Mouse (Mus musculus): ENCODE data around the gene Tsc22d2. TPM values are rescaled to one million over a fixed set of nuclear protein-coding genes. Genes with fewer than 3 reads are reported as not detected.

Gene Tsc22d2
- polyA plus RNA-seq, 1 experiment from 2014 or later, result 12.8 TPM

DNA sequence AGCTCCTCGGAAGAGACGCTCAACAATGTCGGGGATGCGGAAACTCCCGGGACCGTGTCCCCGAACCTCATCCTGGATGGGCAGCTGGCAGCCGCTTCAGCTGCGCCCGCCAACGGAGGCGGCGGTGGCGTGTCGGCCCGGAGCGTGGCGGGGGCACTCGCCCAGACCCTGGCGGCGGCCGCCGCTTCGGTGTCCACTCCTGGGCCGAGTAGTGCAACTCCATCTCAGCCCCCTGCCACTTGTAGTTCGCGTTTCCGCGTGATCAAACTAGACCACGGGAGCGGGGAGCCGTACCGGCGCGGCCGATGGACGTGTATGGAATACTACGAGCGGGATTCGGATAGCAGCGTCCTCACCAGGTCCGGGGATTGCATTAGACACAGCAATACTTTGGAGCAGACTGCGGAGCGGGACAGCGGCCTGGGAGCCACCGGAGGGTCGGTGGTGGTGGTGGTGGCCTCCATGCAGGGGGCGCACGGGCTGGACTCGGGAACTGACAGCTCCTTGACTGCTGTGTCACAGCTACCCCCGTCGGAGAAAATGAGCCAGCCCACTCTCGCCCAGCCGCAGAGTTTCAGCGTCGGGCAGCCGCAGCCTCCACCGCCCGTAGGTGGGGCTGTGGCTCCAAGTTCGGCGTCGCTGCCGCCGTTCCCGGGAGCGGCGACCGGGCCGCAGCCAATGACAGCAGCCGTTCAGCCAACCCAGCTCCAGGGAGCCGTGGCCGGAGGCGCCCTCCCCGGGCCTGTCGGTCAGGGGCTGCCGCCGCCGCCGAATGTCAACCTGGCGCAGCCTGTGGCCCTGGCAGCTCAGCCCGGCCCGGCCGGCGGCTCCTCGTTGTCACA lies 1.6 kb downstream of the Tsc22d2 start:
- Histone ChIP-seq H3K4me2 (ENCODE audit: low read depth, low read length) (peak overlapping the region; percentile 95), H3K4me3 (ENCODE audit: low read depth, low read length) (peak overlapping the region; percentile 99), H3K27me3 (ENCODE audit: control insufficient read depth, insufficient read depth, low read length) (no peaks in the 10 kb centered on the region), H3K9ac (replicated peaks; ENCODE audit: low read length) (peak overlapping the region; percentile 96), H3K9me3 (replicated peaks; ENCODE audit: control insufficient read depth, low read length) (no peaks in the 10 kb centered on the region), H3K36me3 (replicated peaks; ENCODE audit: control insufficient read depth, insufficient read depth, low read depth, low read length) (no peaks in the 10 kb centered on the region), H3K4me1 (ENCODE audit: control insufficient read depth, insufficient read depth, low read length) (no peaks in the 10 kb centered on the region), H3K27ac (replicated peaks; ENCODE audit: low read depth, low read length) (peak overlapping the region; percentile 99)
- DNase-seq (ENCODE audit: low spot score) (peak; percentile 84), ATAC-seq (replicated peaks; ENCODE audit: insufficient number of reproducible peaks, low FRiP score, low TSS enrichment, low read depth) (peak; percentile 72)
- under 1% methylated on average over 84 of the region's 85 CpGs for WGBS

DNA sequence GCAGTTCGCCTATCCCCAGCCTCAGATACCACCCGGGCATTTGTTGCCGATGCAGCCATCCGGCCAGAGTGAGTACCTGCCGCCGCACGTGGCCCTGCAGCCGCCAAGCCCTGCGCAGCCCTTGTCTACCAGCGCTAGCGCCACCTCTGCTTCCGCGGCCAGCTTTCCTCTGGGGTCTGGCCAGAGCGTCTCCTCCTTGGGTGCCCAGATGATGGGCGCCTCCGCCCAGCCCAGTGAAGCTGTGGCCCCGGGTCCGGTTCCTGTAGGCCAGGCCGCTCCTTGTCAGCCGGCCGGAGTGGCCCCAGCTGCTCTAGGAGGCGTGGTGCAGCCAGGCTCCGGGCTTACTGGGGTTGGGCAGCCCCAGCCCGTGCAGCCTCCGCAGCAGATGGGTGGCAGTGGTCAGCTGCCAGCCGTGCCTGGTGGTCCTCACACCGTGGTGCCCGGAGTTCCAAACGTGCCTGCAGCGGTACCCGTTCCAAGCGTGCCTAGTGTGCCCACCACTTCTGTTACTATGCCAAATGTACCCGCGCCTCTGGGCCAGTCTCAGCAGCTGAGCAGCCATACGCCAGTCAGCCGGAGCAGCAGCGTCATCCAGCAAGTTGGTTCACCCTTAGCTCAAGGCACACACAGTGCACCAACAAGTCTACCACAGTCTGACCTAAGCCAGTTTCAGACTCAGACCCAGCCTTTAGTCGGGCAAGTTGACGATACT lies 2.4 kb downstream of the Tsc22d2 start:
- WGBS, result under 1% methylated on average over 39 of the region's 39 CpGs
- no peaks in the 10 kb centered on the region for H3K4me1 ChIP-seq (ENCODE audit: control insufficient read depth, insufficient read depth, low read length)
- peak overlapping the region; percentile 95 for H3K4me2 ChIP-seq (ENCODE audit: low read depth, low read length)
- peak overlapping the region; percentile 99; the same call in 1 of the 2 replicates for H3K27ac ChIP-seq (replicated peaks; ENCODE audit: low read depth, low read length)
- DNase-seq (ENCODE audit: low spot score) (peak; percentile 29), ATAC-seq (replicated peaks; ENCODE audit: insufficient number of reproducible peaks, low FRiP score, low TSS enrichment, low read depth) (peak; percentile 42)
- no peaks in the 10 kb centered on the region for H3K27me3 ChIP-seq (ENCODE audit: control insufficient read depth, insufficient read depth, low read length)
- peak overlapping the region; percentile 99 for H3K4me3 ChIP-seq (ENCODE audit: low read depth, low read length)
- no peaks in the 10 kb centered on the region for H3K36me3 ChIP-seq (replicated peaks; ENCODE audit: control insufficient read depth, insufficient read depth, low read depth, low read length)
- no peaks in the 10 kb centered on the region for H3K9me3 ChIP-seq (replicated peaks; ENCODE audit: control insufficient read depth, low read length)
- H3K9ac ChIP-seq (replicated peaks; ENCODE audit: low read length), result peak overlapping the region; percentile 96

DNA sequence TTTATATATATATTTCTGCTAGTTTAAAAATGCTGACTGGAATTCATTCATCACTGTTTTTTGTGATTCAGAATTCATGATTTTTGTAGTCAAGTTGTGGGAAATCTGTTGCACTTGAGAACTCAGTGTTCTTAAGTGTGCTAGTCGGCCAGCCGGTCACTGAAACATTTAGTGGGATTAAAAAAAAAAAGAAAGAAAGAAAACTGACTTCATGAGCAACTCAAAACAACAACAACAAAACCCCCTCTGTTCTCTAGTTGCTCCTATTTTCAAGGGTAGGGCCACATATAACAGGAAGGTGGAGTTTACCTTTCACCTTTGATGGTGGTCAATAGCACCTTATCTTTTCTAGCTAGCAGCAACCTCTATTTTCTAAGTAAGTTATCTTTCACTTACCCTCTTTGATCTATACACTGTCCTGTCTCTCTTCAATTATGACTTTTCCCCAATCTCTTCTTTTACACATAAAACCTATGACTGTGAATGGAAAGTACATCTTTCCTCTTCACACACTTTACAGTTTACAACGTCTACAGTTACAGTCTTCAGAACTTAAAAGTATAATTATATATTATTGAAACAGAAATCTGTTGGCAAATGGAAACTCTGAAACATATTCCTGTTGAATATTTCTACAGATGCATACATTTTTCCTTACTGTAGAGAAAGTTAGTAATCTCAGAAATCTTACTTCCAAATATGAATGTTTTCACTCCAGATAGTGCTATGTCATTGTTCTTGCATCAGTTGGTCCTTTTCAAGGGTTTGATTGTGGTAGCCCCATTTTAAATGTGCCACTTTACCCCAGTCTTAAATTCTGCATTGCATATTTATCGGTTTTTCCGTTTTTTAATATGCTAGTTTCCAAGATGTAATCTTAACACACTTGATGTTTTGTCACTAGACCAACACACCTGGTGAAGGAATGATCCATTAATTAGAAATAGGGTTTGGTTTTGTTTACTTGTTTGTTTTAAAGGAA lies 4.5 kb downstream of the Tsc22d2 start:
- Histone ChIP-seq H3K36me3 (replicated peaks; ENCODE audit: control insufficient read depth, insufficient read depth, low read depth, low read length) (no peaks in the 10 kb centered on the region), H3K4me3 (ENCODE audit: low read depth, low read length) (peak overlapping the region; percentile 34), H3K27me3 (ENCODE audit: control insufficient read depth, insufficient read depth, low read length) (no peaks in the 10 kb centered on the region), H3K9ac (replicated peaks; ENCODE audit: low read length) (peak overlapping the region; percentile 7; the same call in 1 of the 2 replicates), H3K9me3 (replicated peaks; ENCODE audit: control insufficient read depth, low read length) (no peaks in the 10 kb centered on the region), H3K4me2 (ENCODE audit: low read depth, low read length) (peak overlapping the region; percentile 64), H3K4me1 (ENCODE audit: control insufficient read depth, insufficient read depth, low read length) (no peaks in the 10 kb centered on the region), H3K27ac (replicated peaks; ENCODE audit: low read depth, low read length) (no peak overlapping the region)
- DNase-seq (ENCODE audit: low spot score) (no peak), ATAC-seq (replicated peaks; ENCODE audit: insufficient number of reproducible peaks, low FRiP score, low TSS enrichment, low read depth) (no peak)
- 36% methylated on average over 5 of the region's 5 CpGs for WGBS

- H3K4me2 ChIP-seq (ENCODE audit: low read depth, low read length), result no peak overlapping the region
- WGBS, result 78% methylated on average over 1 of the region's 1 CpGs
- ATAC-seq (replicated peaks; ENCODE audit: insufficient number of reproducible peaks, low FRiP score, low TSS enrichment, low read depth), result no peak
- H3K9me3 ChIP-seq (replicated peaks; ENCODE audit: control insufficient read depth, low read length), result no peaks in the 10 kb centered on the region
- H3K9ac ChIP-seq (replicated peaks; ENCODE audit: low read length), result no peak overlapping the region
- H3K36me3 ChIP-seq (replicated peaks; ENCODE audit: control insufficient read depth, insufficient read depth, low read depth, low read length), result no peaks in the 10 kb centered on the region
- H3K27ac ChIP-seq (replicated peaks; ENCODE audit: low read depth, low read length), result no peak overlapping the region
- no peaks in the 10 kb centered on the region for H3K27me3 ChIP-seq (ENCODE audit: control insufficient read depth, insufficient read depth, low read length)
- no peaks in the 10 kb centered on the region for H3K4me1 ChIP-seq (ENCODE audit: control insufficient read depth, insufficient read depth, low read length)
- no peak overlapping the region for H3K4me3 ChIP-seq (ENCODE audit: low read depth, low read length)
- no peak for DNase-seq (ENCODE audit: low spot score)
Measured at GRCm38 (mm10) chr3:58428861-58429260, 14.3 kb downstream of the Tsc22d2 start.

GRCm38 (mm10) chr3:58434414-58434813 lies 19.9 kb downstream of the Tsc22d2 start:
- Histone ChIP-seq H3K4me1 (ENCODE audit: control insufficient read depth, insufficient read depth, low read length) (no peaks in the 10 kb centered on the region), H3K4me3 (ENCODE audit: low read depth, low read length) (no peak overlapping the region), H3K9ac (replicated peaks; ENCODE audit: low read length) (no peak overlapping the region), H3K4me2 (ENCODE audit: low read depth, low read length) (no peak overlapping the region), H3K27me3 (ENCODE audit: control insufficient read depth, insufficient read depth, low read length) (no peaks in the 10 kb centered on the region), H3K9me3 (replicated peaks; ENCODE audit: control insufficient read depth, low read length) (no peaks in the 10 kb centered on the region), H3K36me3 (replicated peaks; ENCODE audit: control insufficient read depth, insufficient read depth, low read depth, low read length) (no peaks in the 10 kb centered on the region), H3K27ac (replicated peaks; ENCODE audit: low read depth, low read length) (no peak overlapping the region)
- DNase-seq (ENCODE audit: low spot score) (no peak), ATAC-seq (replicated peaks; ENCODE audit: insufficient number of reproducible peaks, low FRiP score, low TSS enrichment, low read depth) (no peak)
- 92% methylated on average over 2 of the region's 2 CpGs for WGBS

GRCm38 (mm10) chr3:58448230-58448629 lies 33.7 kb downstream of the Tsc22d2 start:
- Histone ChIP-seq H3K4me2 (ENCODE audit: low read depth, low read length) (no peak overlapping the region), H3K27me3 (ENCODE audit: control insufficient read depth, insufficient read depth, low read length) (no peaks in the 10 kb centered on the region), H3K9me3 (replicated peaks; ENCODE audit: control insufficient read depth, low read length) (no peaks in the 10 kb centered on the region), H3K27ac (replicated peaks; ENCODE audit: low read depth, low read length) (no peak overlapping the region), H3K4me3 (ENCODE audit: low read depth, low read length) (no peak overlapping the region), H3K9ac (replicated peaks; ENCODE audit: low read length) (no peak overlapping the region), H3K36me3 (replicated peaks; ENCODE audit: control insufficient read depth, insufficient read depth, low read depth, low read length) (no peaks in the 10 kb centered on the region), H3K4me1 (ENCODE audit: control insufficient read depth, insufficient read depth, low read length) (no peaks in the 10 kb centered on the region)
- 97% methylated on average over 2 of the region's 2 CpGs for WGBS
- no peak for ATAC-seq (replicated peaks; ENCODE audit: insufficient number of reproducible peaks, low FRiP score, low TSS enrichment, low read depth)
- DNase-seq (ENCODE audit: low spot score), result peak; percentile 13

DNA sequence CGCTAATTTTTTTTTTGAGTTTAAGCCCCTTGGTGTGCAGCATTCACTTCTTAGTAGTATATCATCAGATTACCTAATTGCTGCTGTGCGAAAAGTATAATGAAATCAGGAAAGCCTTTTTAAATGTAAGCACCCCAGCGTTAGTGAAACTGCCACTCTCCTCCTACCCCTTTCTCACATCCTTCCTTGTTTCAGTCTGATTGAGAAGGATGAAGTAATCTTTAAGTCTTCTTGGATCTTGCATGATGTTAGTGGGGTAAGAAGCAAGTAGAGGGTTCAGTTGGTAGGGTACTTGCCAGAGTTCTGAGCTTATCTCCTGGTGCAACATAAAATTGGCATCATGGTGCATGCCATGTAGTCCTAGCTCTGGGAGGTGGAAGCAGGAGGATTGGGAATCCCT lies 35.0 kb downstream of the Tsc22d2 start:
- 94% methylated on average over 3 of the region's 3 CpGs for WGBS
- no peak for ATAC-seq (replicated peaks; ENCODE audit: insufficient number of reproducible peaks, low FRiP score, low TSS enrichment, low read depth)
- no peaks in the 10 kb centered on the region for H3K9me3 ChIP-seq (replicated peaks; ENCODE audit: control insufficient read depth, low read length)
- H3K27me3 ChIP-seq (ENCODE audit: control insufficient read depth, insufficient read depth, low read length), result no peaks in the 10 kb centered on the region
- H3K4me3 ChIP-seq (ENCODE audit: low read depth, low read length), result no peak overlapping the region
- no peak for DNase-seq (ENCODE audit: low spot score)
- H3K4me2 ChIP-seq (ENCODE audit: low read depth, low read length), result no peak overlapping the region
- no peak overlapping the region for H3K27ac ChIP-seq (replicated peaks; ENCODE audit: low read depth, low read length)
- no peaks in the 10 kb centered on the region for H3K4me1 ChIP-seq (ENCODE audit: control insufficient read depth, insufficient read depth, low read length)
- no peaks in the 10 kb centered on the region for H3K36me3 ChIP-seq (replicated peaks; ENCODE audit: control insufficient read depth, insufficient read depth, low read depth, low read length)
- H3K9ac ChIP-seq (replicated peaks; ENCODE audit: low read length), result no peak overlapping the region
